Mouse (Mus musculus) small intestine, adult 2 months (tissue): ENCODE measurements at regions not wholly inside any gene's neighbourhood (a gene's known extent, or its start where the extent isn't known, plus 50 kb on each side); places are given as distances from the start of the nearest gene placed in this dataset.

Experiments used
- H3K27ac ChIP-seq: fragments of 200-500 bp; 2 replicates; pipeline ENCODE4 v1.5.1; 2012; ENCODE audit warnings: low read depth, low read length, control low read depth, inconsistent platforms; ENCODE audit not compliant: insufficient read depth
- H3K27me3 ChIP-seq: fragments of 200-500 bp; 2 replicates; pipeline ENCODE4 v1.6.1; 2012; ENCODE audit warnings: mild to moderate bottlenecking, moderate library complexity, low read length, inconsistent platforms; ENCODE audit not compliant: control insufficient read depth, insufficient read depth
- H3K36me3 ChIP-seq: fragments of 200-500 bp; 2 replicates; pipeline ENCODE4 v1.6.1; 2012; ENCODE audit warnings: mild to moderate bottlenecking, low read length, control low read depth, inconsistent platforms; ENCODE audit not compliant: control insufficient read depth, insufficient read depth
- H3K4me1 ChIP-seq: fragments of 200-500 bp; 2 replicates; pipeline ENCODE4 v1.6.1; 2012; ENCODE audit warnings: low read length, inconsistent platforms, mixed read lengths; ENCODE audit not compliant: control insufficient read depth, insufficient read depth, insufficient read length
- H3K4me3 ChIP-seq: fragments of 200-500 bp; 2 replicates; pipeline ENCODE4 v1.5.1; 2012; ENCODE audit warnings: low read depth, mild to moderate bottlenecking, control low read depth, inconsistent platforms, low read length, moderate library complexity
- CTCF ChIP-seq: fragments of 200-500 bp; IDR thresholded peaks from 2 replicates; pipeline ENCODE4 v1.5.1; 2012; ENCODE audit warnings: low read depth, mild to moderate bottlenecking, control low read depth, inconsistent platforms, low read length, moderate library complexity, mixed read lengths; ENCODE audit not compliant: insufficient replicate concordance, insufficient read length; ENCODE audit errors: extremely low read depth
- POLR2A ChIP-seq: fragments of 200-500 bp; IDR thresholded peaks from 2 replicates; pipeline ENCODE4 v1.6.1; 2012; ENCODE audit warnings: low read depth, mild to moderate bottlenecking, control low read depth, inconsistent platforms, low read length, moderate library complexity
- WGBS: fragments of 180-500 bp; shearing (Covaris S2); methylation state at CpG from one replicate; pipeline ENCODE4 v1.1.7; 2018; 5-methylcytosine and 5-hydroxymethylcytosine counted together

GRCm38 (mm10) chr6:93140331-93140731, 197.0 kb upstream of the Adamts9 start:
- H3K27ac ChIP-seq = no peak overlapping the region
- WGBS = 55% methylated on average over 4 of the region's 4 CpGs
- no peaks in the 10 kb centered on the region for H3K27me3 ChIP-seq
- H3K4me3 ChIP-seq = no peak overlapping the region
- H3K4me1 ChIP-seq = no peaks in the 10 kb centered on the region
- TF ChIP-seq POLR2A = no peak
- no peaks in the 10 kb centered on the region for H3K36me3 ChIP-seq

- TF ChIP-seq CTCF (no peak), POLR2A (no peak)
- H3K27ac ChIP-seq = no peak overlapping the region
Observed at GRCm38 (mm10) chr6:93133940-93134339, 190.6 kb upstream of the Adamts9 start.

GRCm38 (mm10) chr6:93130946-93131685, 187.8 kb upstream of the Adamts9 start:
- Histone ChIP-seq H3K36me3 (no peaks in the 10 kb centered on the region), H3K4me1 (no peaks in the 10 kb centered on the region), H3K27me3 (no peaks in the 10 kb centered on the region), H3K27ac (no peak overlapping the region), H3K4me3 (no peak overlapping the region)
- 64% methylated on average over 4 of the region's 4 CpGs for WGBS
- TF ChIP-seq CTCF (no peak), POLR2A (no peak)

More at GRCm38 (mm10) chr6:93133940-93134339, 190.6 kb upstream of the Adamts9 start:
- Histone ChIP-seq H3K4me1 (no peaks in the 10 kb centered on the region), H3K4me3 (no peak overlapping the region), H3K27me3 (no peaks in the 10 kb centered on the region), H3K36me3 (no peaks in the 10 kb centered on the region)
- WGBS = 77% methylated on average over 5 of the region's 5 CpGs

GRCm38 (mm10) chr6:93119482-93119881, 176.2 kb upstream of the Adamts9 start:
- Histone ChIP-seq H3K27ac (no peak overlapping the region), H3K36me3 (no peaks in the 10 kb centered on the region), H3K4me1 (no peaks in the 10 kb centered on the region), H3K27me3 (no peaks in the 10 kb centered on the region), H3K4me3 (no peak overlapping the region)
- TF ChIP-seq POLR2A (no peak), CTCF (no peak)
- WGBS = 59% methylated on average over 12 of the region's 12 CpGs

GRCm38 (mm10) chr6:93113361-93113760, 170.1 kb upstream of the Adamts9 start:
- no peak overlapping the region for H3K4me3 ChIP-seq
- TF ChIP-seq CTCF = no peak
- TF ChIP-seq POLR2A = no peak
- H3K36me3 ChIP-seq = no peaks in the 10 kb centered on the region
- WGBS = 66% methylated on average over 3 of the region's 3 CpGs
- H3K4me1 ChIP-seq = no peaks in the 10 kb centered on the region
- H3K27me3 ChIP-seq = no peaks in the 10 kb centered on the region
- H3K27ac ChIP-seq = no peak overlapping the region

GRCm38 (mm10) chr6:93094730-93095360, 151.6 kb upstream of the Adamts9 start:
- Histone ChIP-seq H3K4me1 (no peaks in the 10 kb centered on the region), H3K27me3 (no peaks in the 10 kb centered on the region), H3K36me3 (no peaks in the 10 kb centered on the region), H3K4me3 (no peak overlapping the region), H3K27ac (no peak overlapping the region)
- 76% methylated on average over 5 of the region's 5 CpGs for WGBS
- TF ChIP-seq CTCF = no peak
- no peak for TF ChIP-seq POLR2A

GRCm38 (mm10) chr6:93093770-93094169, 150.5 kb upstream of the Adamts9 start:
- TF ChIP-seq POLR2A (no peak), CTCF (no peak)
- 79% methylated on average over 2 of the region's 2 CpGs for WGBS
- Histone ChIP-seq H3K27me3 (no peaks in the 10 kb centered on the region), H3K4me1 (no peaks in the 10 kb centered on the region), H3K4me3 (no peak overlapping the region), H3K36me3 (no peaks in the 10 kb centered on the region), H3K27ac (no peak overlapping the region)

GRCm38 (mm10) chr6:93087329-93087728, 144.0 kb upstream of the Adamts9 start:
- no peak for TF ChIP-seq CTCF
- no peak for TF ChIP-seq POLR2A

More at GRCm38 (mm10) chr6:93087329-93087728, 144.0 kb upstream of the Adamts9 start:
- Histone ChIP-seq H3K4me1 (no peaks in the 10 kb centered on the region), H3K36me3 (no peaks in the 10 kb centered on the region), H3K27ac (no peak overlapping the region), H3K27me3 (no peaks in the 10 kb centered on the region), H3K4me3 (no peak overlapping the region)
- WGBS = 77% methylated on average over 2 of the region's 2 CpGs
